In the genomic region with DNA sequence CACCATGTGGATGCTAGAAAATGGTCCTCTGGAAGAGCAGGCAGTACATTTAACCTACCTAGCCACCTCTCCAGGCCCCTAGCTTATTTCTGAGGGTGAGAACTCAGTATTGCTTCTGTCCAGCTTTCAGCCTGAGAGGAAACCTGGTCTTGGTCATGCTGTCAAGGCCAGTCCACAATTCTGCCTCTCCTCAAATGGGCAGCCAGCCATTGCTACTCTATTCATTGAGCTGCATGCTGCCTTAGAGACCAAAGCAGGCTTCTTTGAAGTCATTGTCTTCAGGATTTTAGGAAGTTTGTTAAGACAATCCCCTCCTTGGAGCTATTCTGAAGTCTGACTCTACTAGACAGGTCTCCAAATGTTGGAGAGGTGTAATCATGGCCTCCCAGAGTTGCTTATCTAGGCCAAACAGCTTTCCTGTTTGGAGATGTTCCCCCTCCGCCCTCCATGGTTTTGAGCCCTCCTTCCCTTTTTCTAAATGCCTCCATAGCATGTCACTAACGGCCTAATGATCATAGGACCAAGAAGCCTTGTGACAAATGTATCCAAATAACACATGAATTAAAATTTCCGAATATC, we compare ENCODE assay signal across 12 mouse cellular contexts. TPM values are rescaled to one million over a fixed set of nuclear protein-coding genes. Genes with fewer than 3 reads are reported as not detected.
DNase-seq lines count a peak whose midpoint lies in the region; ATAC-seq and TF ChIP-seq lines count a peak whose summit lies in the region.
"Had no signal": no experiment of that assay in that cellular context is flagged by ENCODE, and none has a peak within 500 bp of the region (broad histone marks: within the 10 kb centered on the region; RNA-seq: fewer than 3 reads in every experiment).

No protein-coding gene starts in this region.

- peaks cover 27% of the 10 kb centered on the region for H3K36me3 ChIP-seq in heart, embryonic 10.5 days
- H3K36me3 ChIP-seq in neural tube, embryonic 13.5 days, result peaks cover 24% of the 10 kb centered on the region
- H3K36me3 ChIP-seq in stomach, postnatal 0 days (ENCODE audit: control insufficient read depth, insufficient read depth, low read length), result peaks cover 1% of the 10 kb centered on the region

- TF ChIP-seq EP300 in stomach, postnatal 0 days (optimal IDR thresholded peaks at IDR 0.05), result no peak

- no peaks in the 10 kb centered on the region for H3K27me3 ChIP-seq in heart, embryonic 10.5 days (ENCODE audit: insufficient read depth, poor library complexity, severe bottlenecking)
- H3K27me3 ChIP-seq in neural tube, embryonic 13.5 days, result no peaks in the 10 kb centered on the region
- no peaks in the 10 kb centered on the region for H3K27me3 ChIP-seq in stomach, postnatal 0 days (ENCODE audit: control insufficient read depth, insufficient read depth, low read length)
- H3K27me3 ChIP-seq: limb, embryonic 15.5 days had no signal

- no peaks in the 10 kb centered on the region for H3K9me3 ChIP-seq in heart, embryonic 10.5 days
- no peaks in the 10 kb centered on the region for H3K9me3 ChIP-seq in neural tube, embryonic 13.5 days
- no peaks in the 10 kb centered on the region for H3K9me3 ChIP-seq in stomach, postnatal 0 days (ENCODE audit: control insufficient read depth, low read length)
- H3K9me3 ChIP-seq: limb, embryonic 15.5 days had no signal

- DNase-seq in heart, embryonic 10.5 days (ENCODE audit: low spot score), result peak; percentile 86
- DNase-seq in heart, adult 9 months (ENCODE audit: low spot score in 2 of 2), result no peak
- DNase-seq in neural tube, embryonic 10.5 days (ENCODE audit: extremely low spot score, low spot score), result no peak
- DNase-seq in liver, result peak; percentile 84
- DNase-seq in stomach, postnatal 0 days (ENCODE audit: low spot score), result no peak
- no peak for DNase-seq in T-cell, adult 2 months (ENCODE audit: low spot score)
- no peak for DNase-seq in gastrocnemius, postnatal 25 days
- DNase-seq: kidney, postnatal 25 days had no signal

- peak overlapping the region; percentile 67; the same call in 1 of the 2 replicates for H3K27ac ChIP-seq in heart, embryonic 10.5 days
- 0 out of 2 replicates have a peak overlapping the region, but pooled peaks have one; percentile 18 for H3K27ac ChIP-seq in neural tube, embryonic 13.5 days (replicated peaks)
- 0 out of 2 replicates have a peak overlapping the region, but pooled peaks have one; percentile 8 for H3K27ac ChIP-seq in stomach, postnatal 0 days (replicated peaks)
- H3K27ac ChIP-seq: limb, embryonic 15.5 days had no signal

- ATAC-seq in neural tube, embryonic 13.5 days (ENCODE audit: low read depth), result no peak
- ATAC-seq in stomach, postnatal 0 days (ENCODE audit: low FRiP score, low TSS enrichment), result no peak

- no peak overlapping the region for H3K4me2 ChIP-seq in neural tube, embryonic 13.5 days
- no peak overlapping the region for H3K4me2 ChIP-seq in stomach, postnatal 0 days (replicated peaks; ENCODE audit: low read depth)
- H3K4me2 ChIP-seq: limb, embryonic 15.5 days had no signal

- H3K4me1 ChIP-seq in heart, embryonic 10.5 days, result peaks cover 24% of the 10 kb centered on the region
- peaks cover 21% of the 10 kb centered on the region for H3K4me1 ChIP-seq in neural tube, embryonic 13.5 days (replicated peaks)
- no peaks in the 10 kb centered on the region for H3K4me1 ChIP-seq in stomach, postnatal 0 days (replicated peaks; ENCODE audit: control insufficient read depth, insufficient read depth)

- H3K9ac ChIP-seq in neural tube, embryonic 13.5 days, result no peak overlapping the region
- no peak overlapping the region for H3K9ac ChIP-seq in stomach, postnatal 0 days (ENCODE audit: low read length)
- H3K9ac ChIP-seq: limb, embryonic 15.5 days had no signal

- 62% methylated on average over 3 of the region's 3 CpGs for WGBS in heart, embryonic 10.5 days
- 75% methylated on average over 3 of the region's 3 CpGs for WGBS in neural tube, embryonic 13.5 days
- 77% methylated on average over 3 of the region's 3 CpGs for WGBS in stomach, postnatal 0 days

- no peak overlapping the region for H3K4me3 ChIP-seq in heart, embryonic 10.5 days
- no peak overlapping the region for H3K4me3 ChIP-seq in neural tube, embryonic 13.5 days
- no peak overlapping the region for H3K4me3 ChIP-seq in stomach, postnatal 0 days (ENCODE audit: low read depth, low read length)
- H3K4me3 ChIP-seq: limb, embryonic 15.5 days had no signal

- no peak for TF ChIP-seq CTCF in stomach, postnatal 0 days (IDR thresholded peaks at IDR 0.05; ENCODE audit: low read depth)

RNA-seq across cellular contexts. Expression of gene Ncoa4, which starts 9.1 kb away (rescaled TPM):
- polyA plus RNA-seq in heart, embryonic 10.5 days (2016; fragmentation: Nextera tagmentation; extraction: Ambion mirVana), result 102 and 112 TPM in 2 replicates
- 96.5 and 97.5 TPM in 2 replicates for polyA plus RNA-seq in neural tube, embryonic 13.5 days (2015; fragmentation: Nextera tagmentation; extraction: Ambion mirVana)
- 97.2 and 100 TPM in 2 replicates for polyA plus RNA-seq in stomach, postnatal 0 days (2015; fragmentation: Nextera tagmentation; extraction: Ambion mirVana)
- total RNA-seq in gastrocnemius, postnatal 25 days (2021), result 10 to 100 TPM; 59.2 to 65.4 TPM

RNA-seq across cellular contexts. Expression of gene Msmb, which starts 26.9 kb away (rescaled TPM):
- not detected in 2 replicates for polyA plus RNA-seq in heart, embryonic 10.5 days (2016; fragmentation: Nextera tagmentation; extraction: Ambion mirVana)
- polyA plus RNA-seq in neural tube, embryonic 13.5 days (2015; fragmentation: Nextera tagmentation; extraction: Ambion mirVana), result not detected in 2 replicates
- polyA plus RNA-seq in stomach, postnatal 0 days (2015; fragmentation: Nextera tagmentation; extraction: Ambion mirVana), result not detected in 2 replicates
- not detected for total RNA-seq in gastrocnemius, postnatal 25 days (2021)
- polyA plus RNA-seq: embryonic facial prominence, embryonic 11.5 days; limb, embryonic 15.5 days; stomach, embryonic 16.5 days had no signal

RNA-seq across cellular contexts. Expression of gene Timm23, which starts 33.0 kb away (rescaled TPM):
- polyA plus RNA-seq in heart, embryonic 10.5 days (2016; fragmentation: Nextera tagmentation; extraction: Ambion mirVana), result 370 and 414 TPM in 2 replicates
- polyA plus RNA-seq in neural tube, embryonic 13.5 days (2015; fragmentation: Nextera tagmentation; extraction: Ambion mirVana), result 214 and 235 TPM in 2 replicates
- 218 and 234 TPM in 2 replicates for polyA plus RNA-seq in stomach, postnatal 0 days (2015; fragmentation: Nextera tagmentation; extraction: Ambion mirVana)
- 100 to 1,000 TPM; 173 to 190 TPM for total RNA-seq in gastrocnemius, postnatal 25 days (2021)

RNA-seq across cellular contexts. Expression of gene Parg, which starts 33.0 kb away (rescaled TPM):
- 32.7 and 35.3 TPM in 2 replicates for polyA plus RNA-seq in heart, embryonic 10.5 days (2016; fragmentation: Nextera tagmentation; extraction: Ambion mirVana)
- 33.2 and 44.3 TPM in 2 replicates for polyA plus RNA-seq in neural tube, embryonic 13.5 days (2015; fragmentation: Nextera tagmentation; extraction: Ambion mirVana)
- 15.2 and 17.5 TPM in 2 replicates for polyA plus RNA-seq in stomach, postnatal 0 days (2015; fragmentation: Nextera tagmentation; extraction: Ambion mirVana)
- 10 to 100 TPM; 16.6 to 20.8 TPM for total RNA-seq in gastrocnemius, postnatal 25 days (2021)

Comparison
In these comparisons a context has a peak if more than half of its experiments do, and no peak if none do; other contexts are left out.
1. DNase-seq: peak in heart, embryonic 10.5 days (single experiment) and liver (single experiment); none in heart, adult 9 months (0 of 2), neural tube, embryonic 10.5 days (single experiment), stomach, postnatal 0 days (single experiment), T-cell, adult 2 months (single experiment) and gastrocnemius, postnatal 25 days (single experiment).
2. H3K27ac ChIP-seq: peak in every context shown above with its lines; median percentile 67 in heart, embryonic 10.5 days; 18 in neural tube, embryonic 13.5 days; 8 in stomach, postnatal 0 days.